Mouse (Mus musculus): ENCODE measurements at regions not wholly inside any gene's neighbourhood (a gene's known extent, or its start where the extent isn't known, plus 50 kb on each side); places are given as distances from the start of the nearest gene placed in this dataset.

DNA sequence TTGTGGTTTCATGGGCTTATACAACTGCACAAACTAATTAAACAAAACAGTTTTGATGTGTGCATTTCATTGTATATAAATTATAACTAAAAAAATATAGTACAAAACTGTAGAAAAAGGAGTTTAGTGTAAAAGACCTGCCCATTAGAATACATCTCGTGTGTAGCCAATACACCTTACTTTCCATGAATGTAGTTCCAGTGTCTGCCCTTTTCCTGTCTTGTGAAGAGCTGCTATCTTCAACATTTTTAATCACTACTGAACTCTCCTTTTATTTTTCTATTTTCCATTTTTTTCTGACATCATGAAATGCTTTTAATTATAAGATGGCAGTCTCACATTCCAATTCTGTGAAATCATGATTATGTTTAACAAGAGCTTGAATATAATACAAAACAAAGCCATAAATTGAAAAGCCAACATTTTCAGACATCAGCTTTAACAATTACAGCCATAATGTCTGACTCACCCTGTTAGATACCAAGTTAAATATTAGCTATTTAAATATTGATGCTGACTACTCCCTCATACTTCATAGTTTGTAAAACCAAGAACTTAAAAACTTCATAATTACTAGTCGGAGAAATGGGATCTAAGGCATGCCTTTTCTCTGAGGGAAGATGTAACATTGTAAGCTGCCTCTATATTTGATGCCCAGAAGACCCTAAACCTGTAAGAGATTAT, 163.6 kb upstream of the Sema3d start:
- DNase-seq (ENCODE audit: low spot score in 2 of 2) = no peak

GRCm38 (mm10) chr5:12222622-12223021, 160.6 kb upstream of the Sema3d start:
- DNase-seq (ENCODE audit: low spot score in 2 of 2) = no peak

GRCm38 (mm10) chr5:12233377-12234096, 149.6 kb upstream of the Sema3d start:
- DNase-seq (ENCODE audit: low spot score in 2 of 2) = no peak

- DNase-seq (ENCODE audit: low spot score in 2 of 2) = no peak
Observed at GRCm38 (mm10) chr5:12243179-12243805, 139.9 kb upstream of the Sema3d start.

GRCm38 (mm10) chr5:12293685-12294084, 89.5 kb upstream of the Sema3d start:
- DNase-seq (ENCODE audit: low spot score in 2 of 2) = no peak

DNA sequence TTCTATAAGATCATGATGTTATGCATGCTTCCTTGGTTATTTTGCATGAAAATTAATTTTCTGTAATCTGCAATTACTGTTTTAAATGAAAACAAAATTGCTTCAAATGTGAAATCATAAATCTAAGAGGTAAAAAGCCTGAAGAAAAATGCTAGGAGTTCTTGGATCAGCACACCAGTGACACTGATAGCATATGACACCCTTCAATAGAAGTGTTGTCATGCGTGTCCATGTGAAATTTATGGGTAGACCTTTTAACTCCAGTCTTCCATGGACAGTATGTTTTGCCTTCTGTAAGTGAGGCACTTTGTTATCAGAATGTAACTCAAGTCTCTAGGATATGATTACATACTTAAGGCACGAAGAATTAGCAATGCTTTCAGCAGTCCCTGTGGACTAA, 85.9 kb upstream of the Sema3d start:
- no peak for DNase-seq (ENCODE audit: low spot score in 2 of 2)

DNA sequence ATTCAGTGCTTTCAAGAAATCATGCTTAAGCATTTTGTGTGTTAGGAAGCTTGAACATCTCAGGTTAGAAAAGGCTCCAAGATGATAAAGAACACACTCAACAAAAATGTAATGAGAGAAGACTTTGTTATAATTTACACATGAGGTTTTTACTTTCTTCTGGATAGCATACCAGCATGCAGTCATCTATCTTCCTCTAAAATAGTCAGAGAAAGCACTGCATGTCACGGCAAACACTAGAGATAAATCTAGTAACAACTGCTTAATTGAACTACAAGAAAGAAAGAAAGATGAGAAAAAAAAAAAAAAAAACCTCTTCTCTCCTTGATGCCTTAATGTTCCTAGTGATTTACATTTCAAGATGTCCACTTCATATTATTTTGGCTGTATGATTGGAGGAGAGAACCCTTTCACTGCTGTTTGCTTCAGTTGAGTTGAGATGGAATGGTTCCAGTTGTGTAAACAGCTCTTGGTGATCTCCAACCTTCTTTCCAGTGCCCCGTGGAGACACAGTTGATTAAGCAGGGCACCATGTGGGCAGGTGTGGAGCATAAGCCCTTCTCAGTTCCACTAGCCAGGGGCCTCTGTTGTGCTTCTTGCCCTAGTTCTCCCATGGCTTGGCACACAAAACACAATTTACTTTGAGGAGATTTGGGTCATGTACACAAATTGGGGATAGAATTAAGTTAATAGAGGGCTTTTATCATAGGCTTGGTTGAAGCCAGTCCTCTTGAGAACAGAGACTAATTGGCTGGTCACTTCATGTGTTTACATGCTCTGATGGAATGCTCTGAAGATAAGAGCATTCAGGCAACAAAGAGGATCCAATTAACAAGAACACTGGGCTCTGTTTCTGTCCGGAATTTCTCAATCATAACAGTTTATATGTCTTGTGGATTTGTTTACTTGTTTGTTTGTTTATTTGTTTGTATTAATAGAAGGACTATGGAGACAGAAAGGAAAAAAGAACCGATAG, 81.1 kb upstream of the Sema3d start:
- DNase-seq (ENCODE audit: low spot score in 2 of 2) = no peak

GRCm38 (mm10) chr5:12309408-12309807, 73.8 kb upstream of the Sema3d start:
- no peak for DNase-seq (ENCODE audit: low spot score in 2 of 2)

DNA sequence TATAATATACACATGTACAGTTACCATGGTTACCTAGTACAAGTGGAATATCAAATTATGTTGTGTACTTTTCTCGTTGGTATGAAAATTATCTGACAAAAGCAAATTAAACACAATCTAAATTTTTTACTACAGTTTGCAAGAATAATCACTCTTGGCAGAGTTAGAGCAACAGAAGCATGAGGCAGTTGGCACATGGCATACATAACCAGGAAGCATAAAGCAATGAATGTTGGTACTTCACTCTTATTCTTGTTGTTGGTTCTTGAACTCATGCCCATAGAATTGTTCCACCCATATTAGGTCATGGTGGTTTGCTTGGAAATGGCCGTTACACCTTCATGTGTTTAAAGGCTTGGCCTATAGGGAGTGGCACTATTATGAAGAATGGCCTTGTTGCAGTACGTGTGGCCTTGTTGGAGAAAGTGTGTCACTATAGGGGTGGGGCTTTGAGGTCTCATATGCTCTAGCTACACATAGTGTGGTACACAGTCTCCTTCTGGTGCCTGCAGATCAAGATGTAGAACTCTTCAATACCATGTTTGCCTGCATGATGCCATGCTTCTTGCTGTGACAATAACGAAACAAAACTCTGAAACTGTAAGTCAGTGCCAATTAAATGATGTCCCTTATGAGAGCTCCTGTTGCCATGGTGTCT, 50.4 kb upstream of the Sema3d start:
- no peak for DNase-seq (ENCODE audit: low spot score in 2 of 2)

Data from layer of hippocampus, postnatal 10 days (tissue).